Mouse (Mus musculus) embryonic facial prominence, embryonic 10.5 days (tissue): ENCODE measurements around the gene Gpm6a. TPM values are rescaled to one million over a fixed set of nuclear protein-coding genes. Genes with fewer than 3 reads are reported as not detected.

Experiments used
- DNase-seq: peaks from one replicate; pipeline ENCODE4 v3.0.0-alpha.2; 2017; ENCODE audit warnings: low spot score
- H3K27ac ChIP-seq: fragments of 300-500 bp; sonication (generic); replicated peaks from 2 replicates; pipeline ENCODE4 v1.5.1; 2016; ENCODE audit warnings: mild to moderate bottlenecking
- H3K27me3 ChIP-seq: fragments of 300-500 bp; sonication (generic); replicated peaks from 2 replicates; pipeline ENCODE4 v1.6.1; 2016; ENCODE audit warnings: low read depth, mild to moderate bottlenecking; ENCODE audit not compliant: poor library complexity, severe bottlenecking
- H3K36me3 ChIP-seq: fragments of 300-500 bp; sonication (generic); replicated peaks from 2 replicates; pipeline ENCODE4 v1.6.1; 2016; ENCODE audit warnings: mild to moderate bottlenecking, moderate library complexity
- H3K4me1 ChIP-seq: fragments of 300-500 bp; sonication (generic); 2 replicates; pipeline ENCODE4 v1.6.1; 2016
- H3K4me3 ChIP-seq: fragments of 300-500 bp; sonication (generic); 2 replicates; pipeline ENCODE4 v1.5.1; 2016; ENCODE audit warnings: mild to moderate bottlenecking, moderate library complexity
- H3K9me3 ChIP-seq: fragments of 300-500 bp; sonication (generic); 2 replicates; pipeline ENCODE4 v1.6.1; 2016; ENCODE audit warnings: mild to moderate bottlenecking
- WGBS: fragments of 180-500 bp; shearing (Covaris S2); methylation state at CpG from one replicate; pipeline ENCODE4 v1.1.7; 2016; 5-methylcytosine and 5-hydroxymethylcytosine counted together
- polyA plus RNA-seq: library from polyadenylated mRNA; unstranded; fragments of >200 nt; fragmentation: Nextera tagmentation; extraction: Ambion mirVana; gene quantifications from 2 replicates; pipeline ENCODE4 v1.2.1, GENCODE M21; 2016

Gpm6a gene
- 10.0 and 15.7 TPM in 2 replicates for polyA plus RNA-seq

DNA sequence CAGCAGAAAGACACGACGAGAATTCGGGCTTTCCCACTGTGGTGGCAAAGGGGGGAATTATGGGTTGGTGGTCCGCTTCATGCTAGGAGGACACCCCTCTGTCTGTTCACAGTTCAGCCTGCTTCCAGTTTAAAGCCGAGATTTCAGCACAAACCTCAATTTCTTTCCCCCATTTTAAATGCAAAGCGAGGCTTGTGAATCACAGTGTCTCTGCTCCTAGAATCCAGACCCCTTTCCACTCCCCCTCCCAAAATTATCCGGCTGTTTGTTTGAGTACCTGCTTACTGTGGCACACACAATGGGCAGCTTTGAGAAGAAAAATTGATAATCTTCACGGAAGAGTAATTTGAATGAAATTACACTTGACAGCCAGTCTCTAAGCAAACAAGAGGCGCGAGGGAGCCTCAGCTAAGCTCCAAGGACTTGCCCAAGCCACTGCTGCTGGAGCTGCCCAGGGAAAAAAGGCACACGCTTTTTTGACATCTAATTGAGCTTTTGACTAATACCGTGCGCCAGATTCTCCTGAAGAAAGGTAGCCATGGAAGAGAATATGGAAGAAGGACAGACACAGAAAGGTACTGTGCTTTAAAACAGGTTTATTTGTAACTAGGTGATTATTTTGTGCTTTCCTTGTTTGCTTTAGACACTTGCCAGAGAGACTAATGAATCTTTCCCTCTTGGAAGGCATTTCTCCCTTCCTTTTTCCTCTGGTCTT is at the start of gene Gpm6a:
Gene Gpm6a (plus strand): TSS at position 103 of the 715 bp plus-strand sequence.
- H3K36me3 ChIP-seq: no peaks in the 10 kb centered on the region
- H3K9me3 ChIP-seq: no peaks in the 10 kb centered on the region
- H3K4me3 ChIP-seq: peak within 1 kb of the TSS; percentile 44
- H3K27me3 ChIP-seq: no peaks in the 10 kb centered on the region
- H3K4me1 ChIP-seq: peaks cover 5% of the 10 kb centered on the region; the same call in 1 of the 2 replicates
- H3K27ac ChIP-seq: peak within 1 kb of the TSS; percentile 55
- peak; percentile 16 for DNase-seq
- WGBS: 29% methylated on average over 13 of the region's 13 CpGs

DNA sequence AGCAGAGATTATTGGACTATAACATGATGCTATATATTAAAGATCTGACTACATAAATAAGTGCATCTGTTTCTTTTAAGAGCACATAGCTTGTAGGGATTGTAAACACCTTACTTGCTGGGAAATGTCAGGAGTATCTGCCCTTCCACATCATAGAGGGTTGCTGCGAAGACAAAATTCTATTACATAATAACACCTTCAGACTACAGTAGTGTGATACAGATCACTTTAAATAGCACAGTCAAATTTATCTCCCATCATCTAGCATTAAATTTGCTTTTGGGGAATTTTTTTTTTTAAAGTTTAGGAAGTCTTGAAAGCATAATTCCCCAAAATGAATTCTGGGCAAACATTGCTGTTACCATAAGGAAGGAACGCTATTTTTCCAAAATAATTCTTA is 41.8 kb upstream of the Gpm6a start:
- DNase-seq: no peak
- H3K27ac ChIP-seq: no peak overlapping the region
- no peaks in the 10 kb centered on the region for H3K9me3 ChIP-seq
- no peaks in the 10 kb centered on the region for H3K36me3 ChIP-seq
- H3K27me3 ChIP-seq: no peaks in the 10 kb centered on the region
- no peak overlapping the region for H3K4me3 ChIP-seq
- H3K4me1 ChIP-seq: no peaks in the 10 kb centered on the region
- 95% methylated on average over 2 of the region's 2 CpGs for WGBS

DNA sequence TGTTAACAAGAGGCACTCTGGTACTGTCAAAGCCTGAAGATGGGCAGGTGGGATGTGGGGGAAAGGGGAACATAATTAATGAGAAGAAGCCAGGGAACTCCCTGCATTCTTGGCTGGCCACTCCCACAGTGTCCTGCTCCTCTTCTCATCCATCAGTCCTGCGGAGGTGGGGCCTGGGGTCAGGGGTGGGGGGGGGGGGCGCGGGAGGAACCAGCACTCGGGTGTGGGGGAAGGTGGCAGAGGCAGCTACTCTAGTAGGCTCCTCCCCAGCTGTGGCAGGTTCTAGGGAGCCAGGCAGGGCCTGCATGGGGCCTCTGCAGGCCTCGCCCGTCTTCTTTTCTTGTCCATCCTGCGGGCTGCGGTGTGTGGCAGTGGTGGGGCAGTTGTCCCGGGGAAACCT is 36.9 kb upstream of the Gpm6a start:
- H3K27ac ChIP-seq: no peak overlapping the region
- H3K27me3 ChIP-seq: no peaks in the 10 kb centered on the region
- no peaks in the 10 kb centered on the region for H3K9me3 ChIP-seq
- no peak for DNase-seq
- 52% methylated on average over 9 of the region's 9 CpGs for WGBS
- H3K4me1 ChIP-seq: no peaks in the 10 kb centered on the region
- H3K36me3 ChIP-seq: no peaks in the 10 kb centered on the region
- H3K4me3 ChIP-seq: no peak overlapping the region

DNA sequence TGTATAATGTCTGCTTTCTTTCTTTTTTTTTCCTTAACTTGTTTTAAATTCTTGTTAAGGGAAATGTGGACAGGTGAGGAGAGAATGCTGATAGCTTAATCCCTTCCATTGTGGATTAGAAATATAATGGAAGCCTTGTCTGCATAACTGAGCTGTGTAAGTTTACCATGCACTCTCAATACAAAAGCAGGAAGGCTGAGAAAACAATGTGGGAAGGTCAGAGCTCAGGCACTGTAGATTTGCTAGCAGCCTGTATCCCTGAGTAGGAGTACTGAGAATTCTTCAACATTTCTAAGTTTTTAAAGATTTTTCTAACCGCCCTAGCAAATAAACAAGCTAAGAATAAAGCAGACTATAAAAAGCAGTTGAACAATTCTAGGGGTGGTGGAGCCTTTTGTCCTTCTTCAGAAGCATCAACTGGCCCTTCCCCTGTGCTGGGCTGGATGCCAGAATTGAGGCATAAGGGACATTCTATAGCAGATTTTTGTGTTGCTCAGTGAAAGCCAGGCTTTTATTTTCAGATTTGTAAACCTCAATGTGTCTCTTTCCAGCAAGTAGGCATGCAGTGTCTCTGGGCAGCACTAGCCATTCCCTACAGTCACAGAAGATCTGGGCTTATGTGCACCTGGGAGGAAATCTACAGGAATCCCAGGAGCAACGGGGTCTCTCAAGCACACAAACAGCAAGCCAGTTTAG is 32.3 kb upstream of the Gpm6a start:
- no peak for DNase-seq
- WGBS: 51% methylated on average over 2 of the region's 2 CpGs
- Histone ChIP-seq H3K27me3 (no peaks in the 10 kb centered on the region), H3K27ac (no peak overlapping the region), H3K36me3 (no peaks in the 10 kb centered on the region), H3K4me1 (no peaks in the 10 kb centered on the region), H3K4me3 (no peak overlapping the region), H3K9me3 (no peaks in the 10 kb centered on the region)

DNA sequence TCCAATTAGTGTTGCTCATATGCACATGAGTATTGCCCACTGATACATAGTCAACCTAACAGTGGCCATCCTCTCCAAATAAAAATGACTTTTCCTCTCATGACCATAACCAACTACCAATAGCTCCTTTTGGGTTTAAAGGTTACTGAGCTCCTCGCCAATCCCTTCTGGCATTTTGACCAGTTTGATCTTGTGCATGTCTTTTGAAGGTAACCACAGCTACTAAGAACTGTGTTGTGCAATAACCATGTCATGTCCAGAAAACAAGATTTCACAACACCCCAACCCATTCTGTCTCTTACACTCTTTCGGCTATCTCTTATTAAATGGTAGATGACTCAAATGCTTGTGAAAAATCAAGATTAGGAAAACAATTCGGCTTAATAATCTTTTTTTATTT is 29.7 kb upstream of the Gpm6a start:
- DNase-seq: no peak
- Histone ChIP-seq H3K36me3 (no peaks in the 10 kb centered on the region), H3K4me1 (no peaks in the 10 kb centered on the region), H3K4me3 (no peak overlapping the region), H3K9me3 (no peaks in the 10 kb centered on the region), H3K27me3 (no peaks in the 10 kb centered on the region), H3K27ac (no peak overlapping the region)
- 85% methylated on average over 3 of the region's 3 CpGs for WGBS

DNA sequence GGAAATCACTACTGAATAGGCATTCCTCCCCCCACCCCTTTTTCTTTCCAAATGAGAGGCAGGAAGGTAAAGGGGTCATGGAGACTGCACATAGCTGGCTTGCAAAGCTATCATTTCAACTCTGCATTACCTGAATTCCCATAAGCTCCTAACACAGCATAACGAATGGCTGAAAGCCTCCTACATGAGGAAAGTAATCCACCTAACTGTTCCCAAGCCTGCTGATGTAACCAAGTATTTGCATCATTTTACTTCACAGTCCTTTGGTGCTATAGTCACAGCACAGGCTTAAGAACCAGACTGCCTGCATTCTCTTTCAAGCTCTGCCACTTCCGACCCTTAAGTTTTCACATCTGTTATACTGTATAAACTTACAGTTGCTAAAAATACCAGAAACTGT is 22.3 kb upstream of the Gpm6a start:
- Histone ChIP-seq H3K4me1 (no peaks in the 10 kb centered on the region), H3K4me3 (no peak overlapping the region), H3K36me3 (no peaks in the 10 kb centered on the region), H3K27ac (no peak overlapping the region), H3K9me3 (no peaks in the 10 kb centered on the region), H3K27me3 (no peaks in the 10 kb centered on the region)
- no peak for DNase-seq
- WGBS: 67% methylated on average over 2 of the region's 2 CpGs

DNA sequence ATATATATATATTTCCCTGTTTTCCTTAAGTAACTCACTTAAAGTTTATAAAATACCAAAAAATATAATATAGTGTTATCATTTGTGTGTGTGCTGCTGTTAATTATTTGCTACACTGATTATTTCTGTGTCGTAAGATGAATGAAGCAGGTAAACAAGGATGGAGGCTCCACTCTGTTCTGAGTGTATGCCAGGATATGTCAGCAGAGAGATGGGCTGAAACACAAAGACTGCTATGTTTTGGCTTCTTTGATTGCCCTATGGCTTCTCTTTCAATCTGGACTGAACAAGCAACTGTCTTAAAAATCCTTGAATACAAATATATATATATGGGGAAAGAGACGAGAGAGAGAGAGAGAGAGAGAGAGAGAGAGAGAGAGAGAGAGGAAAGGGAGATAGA is 1.3 kb upstream of the Gpm6a start:
- Histone ChIP-seq H3K27me3 (no peaks in the 10 kb centered on the region), H3K27ac (no peak overlapping the region)
- 82% methylated on average over 2 of the region's 2 CpGs for WGBS

DNA sequence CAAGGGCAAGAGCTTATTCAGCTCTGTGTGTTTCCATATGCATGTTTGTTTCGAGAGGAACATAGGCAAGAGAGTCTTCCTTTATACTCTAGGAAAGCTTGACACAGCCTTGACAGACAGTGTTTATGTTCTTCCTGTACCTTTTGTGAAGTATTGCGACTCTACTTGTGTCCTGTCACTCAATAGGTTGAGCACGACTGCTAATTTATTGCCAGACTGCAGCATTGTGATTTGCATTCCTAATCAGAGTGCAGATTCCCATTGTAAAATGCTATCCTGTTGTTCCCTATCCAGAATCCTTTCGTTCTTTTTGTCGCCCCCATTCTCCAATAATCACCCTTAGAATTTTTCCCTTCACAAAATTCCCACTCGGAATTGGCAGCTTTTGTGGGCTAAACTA is 613 bp upstream of the Gpm6a start:
- H3K27ac ChIP-seq: no peak overlapping the region
- peaks cover 5% of the 10 kb centered on the region; the same call in 1 of the 2 replicates for H3K4me1 ChIP-seq
- H3K36me3 ChIP-seq: no peaks in the 10 kb centered on the region
- no peak overlapping the region for H3K4me3 ChIP-seq
- 60% methylated on average over 6 of the region's 6 CpGs for WGBS
- no peaks in the 10 kb centered on the region for H3K27me3 ChIP-seq
- no peak for DNase-seq
- no peaks in the 10 kb centered on the region for H3K9me3 ChIP-seq

More for the DNA sequence above, 1.3 kb upstream of the Gpm6a start:
- DNase-seq: no peak
- Histone ChIP-seq H3K4me3 (no peak overlapping the region), H3K9me3 (no peaks in the 10 kb centered on the region), H3K4me1 (peaks cover 5% of the 10 kb centered on the region; the same call in 1 of the 2 replicates), H3K36me3 (no peaks in the 10 kb centered on the region)

DNA sequence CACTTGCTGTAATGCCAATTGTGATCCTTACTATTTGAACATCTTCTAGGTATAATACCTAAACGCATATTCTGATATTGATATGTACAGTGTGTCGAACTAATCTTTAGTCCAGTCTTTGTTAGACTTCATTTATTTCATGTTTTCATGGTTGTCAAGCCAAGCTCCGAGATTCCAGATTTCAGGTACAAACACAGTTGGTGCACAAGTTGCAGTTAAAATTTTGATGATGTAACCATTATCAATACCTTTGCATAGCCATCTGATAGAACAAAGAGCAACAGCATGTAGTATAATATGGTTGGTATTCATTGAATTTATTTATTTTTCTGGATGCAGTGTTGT is 785 bp downstream of the Gpm6a start:
- Histone ChIP-seq H3K9me3 (no peaks in the 10 kb centered on the region), H3K27ac (no peak overlapping the region), H3K27me3 (no peaks in the 10 kb centered on the region), H3K4me1 (peaks cover 5% of the 10 kb centered on the region; the same call in 1 of the 2 replicates), H3K36me3 (no peaks in the 10 kb centered on the region), H3K4me3 (peak overlapping the region; percentile 44; the same call in 1 of the 2 replicates)
- 84% methylated on average over 3 of the region's 3 CpGs for WGBS
- no peak for DNase-seq

DNA sequence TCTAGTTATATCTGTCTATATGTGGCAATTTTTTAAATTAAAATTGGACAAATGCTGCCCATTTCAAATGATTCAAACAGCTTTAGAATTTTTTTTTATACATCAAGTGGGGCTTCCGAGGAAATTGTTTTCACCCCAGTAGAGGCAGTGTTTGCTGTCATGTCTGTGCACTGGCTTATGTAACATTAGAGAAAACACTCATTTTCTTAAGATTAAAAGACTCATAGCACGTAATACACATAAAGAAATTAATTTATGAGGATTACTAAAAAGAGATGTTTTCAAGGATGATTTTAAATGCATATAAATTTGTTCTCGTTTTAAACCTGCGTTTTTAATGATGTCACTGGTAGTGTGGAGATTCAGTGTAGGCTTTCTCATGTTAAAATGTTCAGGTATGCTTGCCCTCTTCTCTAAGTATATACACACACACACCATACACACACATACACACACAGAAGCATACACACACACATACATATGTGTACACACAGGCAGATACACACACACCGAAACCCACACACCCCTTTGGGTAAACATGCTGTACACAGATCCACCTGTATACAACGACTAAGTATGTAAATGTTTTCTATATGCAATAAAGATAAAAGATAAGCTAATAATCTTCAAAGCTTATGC is 1.4 kb downstream of the Gpm6a start:
- no peaks in the 10 kb centered on the region for H3K27me3 ChIP-seq
- WGBS: 85% methylated on average over 6 of the region's 6 CpGs
- no peaks in the 10 kb centered on the region for H3K9me3 ChIP-seq
- peaks cover 5% of the 10 kb centered on the region; the same call in 1 of the 2 replicates for H3K4me1 ChIP-seq
- no peaks in the 10 kb centered on the region for H3K36me3 ChIP-seq
- no peak for DNase-seq
- H3K27ac ChIP-seq: no peak overlapping the region
- peak overlapping the region; percentile 44; the same call in 1 of the 2 replicates for H3K4me3 ChIP-seq

DNA sequence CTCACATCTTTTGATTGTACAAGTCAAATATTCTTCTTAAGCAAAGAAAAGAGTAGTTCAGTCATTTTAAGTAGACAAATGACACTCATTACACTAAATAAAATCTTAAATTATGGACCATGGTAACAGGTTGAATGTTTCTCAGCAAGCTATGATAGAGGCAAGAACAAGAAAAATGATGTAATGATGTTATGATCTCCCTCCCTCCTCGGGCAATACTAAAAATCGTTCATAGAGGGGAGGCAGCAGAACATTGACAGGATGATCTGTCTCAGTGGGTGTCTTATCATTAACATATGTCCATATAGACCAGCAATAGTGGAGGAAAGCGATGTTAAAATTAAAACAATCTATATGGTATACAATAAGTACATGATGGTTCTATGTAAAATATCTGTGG is 2.1 kb downstream of the Gpm6a start:
- no peaks in the 10 kb centered on the region for H3K36me3 ChIP-seq
- H3K4me1 ChIP-seq: peaks cover 5% of the 10 kb centered on the region; the same call in 1 of the 2 replicates
- no peaks in the 10 kb centered on the region for H3K9me3 ChIP-seq
- WGBS: 87% methylated on average over 3 of the region's 3 CpGs
- no peak overlapping the region for H3K27ac ChIP-seq
- H3K27me3 ChIP-seq: no peaks in the 10 kb centered on the region
- H3K4me3 ChIP-seq: no peak overlapping the region
- no peak for DNase-seq

DNA sequence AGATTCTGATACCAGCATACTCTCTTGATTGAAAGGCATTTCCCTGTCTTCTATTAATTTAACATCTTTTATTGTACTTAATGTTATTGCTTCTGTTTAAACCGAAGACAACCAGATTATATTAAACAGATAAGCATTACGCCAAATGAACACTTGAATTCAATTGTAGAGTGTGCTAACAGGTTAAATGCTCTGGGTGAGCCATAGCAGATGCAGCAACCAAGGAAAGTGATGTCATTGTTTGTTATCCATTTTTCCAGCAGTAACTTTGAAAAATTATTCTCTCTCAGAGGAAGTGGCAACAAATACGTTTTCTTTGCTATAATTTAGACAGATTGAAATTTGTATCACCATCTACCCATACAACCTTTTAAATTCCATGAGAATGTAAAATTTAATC is 2.9 kb downstream of the Gpm6a start:
- no peak overlapping the region for H3K4me3 ChIP-seq
- DNase-seq: no peak
- H3K27ac ChIP-seq: no peak overlapping the region
- H3K27me3 ChIP-seq: no peaks in the 10 kb centered on the region
- H3K36me3 ChIP-seq: no peaks in the 10 kb centered on the region
- H3K4me1 ChIP-seq: peaks cover 5% of the 10 kb centered on the region; the same call in 1 of the 2 replicates
- no peaks in the 10 kb centered on the region for H3K9me3 ChIP-seq
- 79% methylated on average over 3 of the region's 3 CpGs for WGBS

DNA sequence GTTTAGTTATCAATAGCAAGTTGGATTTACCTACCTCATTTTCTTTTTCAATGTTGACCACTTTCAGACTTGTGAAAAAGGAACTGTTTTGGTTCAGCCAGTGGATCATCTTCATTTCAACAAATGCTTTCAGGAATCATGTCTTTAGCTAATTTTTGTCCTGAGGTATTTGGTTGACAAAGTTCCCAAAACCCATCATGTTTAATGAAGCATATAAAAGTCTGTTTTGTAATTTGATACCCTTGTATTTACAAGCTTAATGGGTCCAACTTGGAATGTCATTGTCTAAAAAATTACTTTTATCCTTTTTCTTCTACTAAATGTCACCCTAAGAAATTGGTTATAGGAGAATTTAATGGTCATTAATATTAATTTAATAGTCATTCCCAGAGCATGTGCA is 6.9 kb downstream of the Gpm6a start:
- Histone ChIP-seq H3K36me3 (no peaks in the 10 kb centered on the region), H3K27ac (no peak overlapping the region), H3K9me3 (no peaks in the 10 kb centered on the region), H3K4me3 (no peak overlapping the region), H3K27me3 (no peaks in the 10 kb centered on the region), H3K4me1 (no peaks in the 10 kb centered on the region)
- DNase-seq: no peak
